Mouse (Mus musculus) embryo, embryonic 10 days (tissue): ENCODE data around the gene Vps37b.

Source experiments
- DNase-seq: peaks from one replicate; pipeline ENCODE4 v3.0.0-alpha.2; 2015; ENCODE audit warnings: low spot score

Vps37b gene

DNA sequence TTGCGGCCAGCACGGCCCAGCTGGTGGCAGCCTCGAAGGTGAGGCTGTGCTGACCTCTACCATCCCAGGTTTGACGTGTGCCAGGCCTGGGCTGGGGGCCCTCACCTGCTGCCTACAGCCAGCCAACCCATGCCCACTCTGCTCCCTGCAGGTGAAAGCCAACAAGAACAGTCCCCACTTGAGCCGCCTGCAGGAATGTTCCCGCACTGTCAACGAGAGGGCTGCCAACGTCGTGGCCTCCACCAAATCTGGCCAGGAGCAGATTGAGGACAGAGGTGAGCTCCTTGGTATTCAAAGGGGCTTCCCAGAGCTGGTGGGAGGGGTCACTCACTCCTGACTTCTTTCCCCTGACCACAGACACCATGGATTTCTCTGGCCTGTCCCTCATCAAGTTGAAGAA is 30.8 kb downstream of the Vps37b start:
- DNase-seq, result no peak

GRCm38 (mm10) chr5:124000824-124001223 is 31.2 kb downstream of the Vps37b start:
- peak; percentile 93 for DNase-seq

GRCm38 (mm10) chr5:123998370-123998769 is 33.7 kb downstream of the Vps37b start:
- no peak for DNase-seq

- DNase-seq, result no peak
Observed at GRCm38 (mm10) chr5:123997811-123998210, 34.3 kb downstream of the Vps37b start.

- no peak for DNase-seq
Observed at GRCm38 (mm10) chr5:123997211-123997751, 34.8 kb downstream of the Vps37b start.

- no peak for DNase-seq
Observed at GRCm38 (mm10) chr5:123996695-123997094, 35.4 kb downstream of the Vps37b start.

- DNase-seq, result no peak
Observed at GRCm38 (mm10) chr5:123996194-123996593, 35.9 kb downstream of the Vps37b start.

GRCm38 (mm10) chr5:123995388-123995787 is 36.7 kb downstream of the Vps37b start:
- DNase-seq, result no peak

DNA sequence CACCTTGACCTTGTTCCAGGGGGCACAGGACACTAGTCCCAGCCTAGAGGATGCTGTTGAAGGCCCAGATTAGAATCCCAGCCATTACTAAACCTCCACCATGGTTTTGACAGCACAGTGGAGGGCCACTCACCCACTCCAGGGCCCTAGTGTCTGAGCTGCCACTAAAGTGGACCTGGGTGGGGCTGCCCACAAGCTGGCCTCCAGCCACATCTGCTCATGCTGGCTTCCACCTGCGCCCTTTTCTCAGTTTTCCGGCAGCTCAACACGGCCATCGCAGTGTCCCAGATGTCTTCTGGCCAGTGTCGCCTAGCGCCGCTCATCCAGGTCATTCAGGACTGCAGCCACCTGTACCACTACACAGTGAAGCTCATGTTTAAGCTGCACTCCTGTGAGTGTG is 37.6 kb downstream of the Vps37b start:
- DNase-seq, result no peak

GRCm38 (mm10) chr5:123993263-123994036 is 38.6 kb downstream of the Vps37b start:
- DNase-seq, result no peak

DNA sequence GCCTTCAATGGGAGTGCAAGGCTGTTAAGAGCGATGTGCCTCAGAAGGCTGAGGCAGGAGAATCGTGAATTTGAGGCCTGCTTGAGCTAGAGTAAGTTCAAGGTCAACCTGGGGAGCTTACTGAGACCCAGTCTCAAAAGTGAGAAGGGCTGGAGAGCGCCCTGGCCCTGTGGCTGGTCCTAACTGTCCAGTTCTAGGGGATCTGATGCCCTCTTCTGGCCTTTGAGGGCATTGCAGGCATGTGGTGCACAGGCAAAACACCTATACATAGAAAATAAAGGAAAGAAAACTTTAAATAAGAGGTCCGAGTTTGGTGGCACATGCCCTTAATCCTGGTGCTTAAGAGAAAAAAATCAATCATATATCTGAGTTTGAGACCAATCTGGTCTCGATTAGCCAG is 39.3 kb downstream of the Vps37b start:
- DNase-seq, result peak; percentile 89

GRCm38 (mm10) chr5:123992193-123992637 is 39.9 kb downstream of the Vps37b start:
- DNase-seq, result no peak

DNA sequence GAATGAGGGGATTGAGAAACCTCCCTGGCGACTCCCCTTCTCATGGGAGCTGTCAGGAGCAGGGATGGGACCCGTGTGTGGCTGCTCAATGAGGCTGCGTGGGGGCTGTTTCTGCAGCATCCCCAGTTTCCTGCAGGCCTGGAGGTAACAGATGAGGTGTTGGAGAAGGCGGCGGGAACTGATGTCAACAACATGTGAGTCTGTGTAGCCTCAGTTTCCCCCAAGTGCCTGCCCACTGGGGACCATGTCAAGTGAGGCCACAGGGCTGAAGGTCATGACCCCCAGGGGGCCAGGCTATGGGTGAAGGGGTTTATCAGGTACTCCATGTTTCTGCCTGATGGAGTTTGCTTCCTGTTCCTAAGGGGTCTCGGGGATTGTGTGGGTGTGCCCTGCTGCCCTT is 40.7 kb downstream of the Vps37b start:
- DNase-seq, result no peak

- peak; percentile 43 for DNase-seq
Observed at GRCm38 (mm10) chr5:123989941-123990885, 41.9 kb downstream of the Vps37b start.

DNA sequence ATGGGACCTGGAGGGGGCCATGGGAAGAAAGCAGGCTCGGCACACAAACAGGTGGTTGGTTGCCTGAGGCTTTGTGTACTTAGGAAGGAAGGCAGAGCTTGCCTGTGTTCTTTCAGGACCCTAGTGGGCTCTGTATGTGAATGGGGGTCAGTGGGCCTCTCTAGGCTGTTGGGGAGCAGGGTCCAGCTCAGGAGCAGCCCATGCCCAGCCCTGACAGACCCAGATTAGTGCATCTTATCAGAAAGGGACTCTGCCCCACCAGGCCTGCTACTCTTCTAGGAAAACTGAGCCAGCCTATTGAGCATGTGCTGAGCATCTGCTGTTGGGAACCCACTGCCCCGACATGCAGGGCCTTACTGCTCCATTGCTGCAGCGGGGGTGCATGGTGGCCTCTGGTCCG is 44.6 kb downstream of the Vps37b start:
- no peak for DNase-seq

DNA sequence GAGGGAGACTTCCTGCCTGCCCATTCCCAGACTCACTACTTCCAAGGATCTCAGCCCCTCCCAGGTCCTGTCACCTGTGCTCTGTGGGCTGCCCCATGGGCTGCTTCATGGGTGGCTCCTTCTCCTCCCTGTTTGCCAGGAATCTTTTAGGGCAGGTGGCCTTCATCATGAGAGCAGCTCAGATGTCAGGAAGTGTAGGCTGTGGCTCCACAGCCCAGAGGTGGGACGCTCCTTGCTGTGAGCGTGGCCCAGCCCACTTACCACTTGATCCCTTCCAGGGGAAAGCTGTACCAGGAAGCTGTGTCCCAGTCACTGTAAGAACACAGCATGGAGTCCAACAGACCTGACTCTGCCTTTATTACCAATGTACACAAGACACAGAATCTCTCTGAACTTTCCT is 45.1 kb downstream of the Vps37b start:
- no peak for DNase-seq

DNA sequence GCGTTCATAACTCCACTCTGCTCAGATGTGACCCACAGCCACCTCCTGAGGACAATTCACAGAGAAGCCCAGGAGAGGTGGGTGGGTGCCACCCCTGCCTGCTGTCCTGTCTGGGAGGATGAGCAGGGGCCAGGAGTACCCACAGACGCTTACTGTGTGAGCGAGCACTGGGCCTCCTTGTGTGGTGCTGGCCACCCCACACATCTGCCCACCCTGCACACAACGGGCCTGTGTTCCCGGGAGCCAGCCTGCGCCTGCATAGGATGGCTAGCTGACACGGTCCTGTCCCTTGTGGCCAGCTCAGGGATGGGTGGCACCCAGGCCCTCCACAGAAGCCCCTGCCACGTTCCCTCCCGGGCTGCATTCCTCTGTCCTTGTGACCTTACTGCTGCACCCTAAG is 46.6 kb downstream of the Vps37b start:
- DNase-seq, result no peak

- DNase-seq, result no peak
Observed at GRCm38 (mm10) chr5:123982838-123983237, 49.2 kb downstream of the Vps37b start.

DNA sequence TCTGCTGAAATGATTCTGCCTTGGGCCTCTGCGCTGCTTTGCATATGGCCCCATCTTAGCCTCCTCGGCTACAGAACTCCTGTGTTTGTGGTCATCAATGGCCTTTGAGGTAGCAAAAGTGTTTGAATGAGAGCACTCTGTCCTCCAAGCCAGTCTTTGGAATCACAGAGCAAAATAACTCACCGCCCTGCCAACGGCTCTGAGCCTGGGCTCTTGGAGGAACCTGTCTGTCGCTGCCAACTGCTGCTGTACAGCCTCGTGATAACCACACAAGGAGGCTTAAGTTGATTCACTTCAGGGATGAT is 50.9 kb downstream of the Vps37b start:
- DNase-seq, result no peak

DNA sequence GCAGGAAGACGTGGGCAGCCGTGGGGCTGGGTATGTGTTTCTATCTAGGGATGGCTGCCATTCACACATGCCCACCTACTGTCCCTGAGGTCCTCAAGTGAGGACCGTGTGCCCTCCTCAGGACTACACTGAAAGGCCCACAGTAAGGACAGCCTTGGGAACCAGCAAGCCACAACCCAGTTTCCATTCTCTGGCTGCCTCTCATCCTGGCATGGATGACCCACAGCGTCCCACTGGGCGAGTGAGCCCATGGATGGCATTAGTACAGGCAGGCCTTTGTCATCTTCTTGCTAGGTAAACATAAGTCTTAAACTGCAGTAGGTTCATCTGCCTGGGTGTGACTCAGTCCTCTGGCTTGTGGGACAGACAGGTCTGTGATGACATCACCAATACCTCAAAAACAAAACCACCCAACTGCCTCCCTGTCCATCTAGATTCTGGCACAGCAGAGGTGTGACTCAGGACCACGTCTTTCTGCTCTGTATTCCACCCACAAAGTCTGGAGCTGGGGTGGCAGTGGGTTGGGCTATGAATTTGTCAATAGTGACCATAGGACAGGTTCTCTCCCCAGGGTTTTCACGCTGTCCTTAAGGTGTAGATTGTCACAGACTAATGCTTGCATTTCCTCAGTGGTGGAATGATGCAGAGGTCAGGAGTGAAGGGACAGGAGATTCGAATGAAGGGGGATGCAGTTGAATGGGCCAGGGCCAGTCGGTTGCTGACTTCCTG is 51.4 kb downstream of the Vps37b start:
- DNase-seq, result no peak

GRCm38 (mm10) chr5:123979980-123980369 is 52.1 kb downstream of the Vps37b start:
- no peak for DNase-seq
